Mouse (Mus musculus) heart, adult 2 months (tissue): Measurements from ENCODE around the gene Cyp24a1.

Source experiments
- CTCF ChIP-seq: fragments of 200-600 bp; IDR thresholded peaks from 2 replicates; pipeline ENCODE4 v1.8.1; 2022; ENCODE audit warnings: antibody characterized with exemption, mild to moderate bottlenecking, moderate library complexity
- EP300 ChIP-seq: fragments of 200-500 bp; IDR thresholded peaks from 2 replicates; pipeline ENCODE4 v1.6.1; 2011; ENCODE audit warnings: low read depth, low read length, control low read depth; ENCODE audit not compliant: insufficient read depth
- POLR2A ChIP-seq: fragments of 200-500 bp; IDR thresholded peaks from 2 replicates; pipeline ENCODE4 v1.6.1; 2011; ENCODE audit warnings: mild to moderate bottlenecking, low read depth, low read length, control low read depth; ENCODE audit not compliant: insufficient read depth

GRCm38 (mm10) chr2:170442535-170442934 is 54.4 kb downstream of the Cyp24a1 start:
- TF ChIP-seq POLR2A: no peak
- TF ChIP-seq CTCF: peak; percentile 53
- no peak for TF ChIP-seq EP300
